Mouse (Mus musculus) midbrain, embryonic 10.5 days (tissue): Measurements from ENCODE around the gene Ccl12. TPM values are rescaled to one million over a fixed set of nuclear protein-coding genes. Genes with fewer than 3 reads are reported as not detected.

Experiments used
- polyA plus RNA-seq: library from polyadenylated mRNA; unstranded; fragments of >200 nt; fragmentation: Nextera tagmentation; extraction: Ambion mirVana; gene quantifications from 2 replicates; pipeline ENCODE4 v1.2.1, GENCODE M21; 2016

Ccl12 gene
- polyA plus RNA-seq, 1 experiment from 2014 or later: not detected

Other genes with a start within 250 kb of the Ccl12 start
- gene 5530401A14Rik, start 241.2 kb upstream of the Ccl12 start, polyA plus RNA-seq: 0.16 TPM in 1 of 2 replicates, not detected in the other
- 1.7 and 2.0 TPM in 2 replicates for gene Asic2, start 133.4 kb upstream of the Ccl12 start, polyA plus RNA-seq
- 0.58 and 0.94 TPM in 2 replicates for gene Ccl2, start 66.3 kb upstream of the Ccl12 start, polyA plus RNA-seq
- gene Gm17268, start 63.3 kb upstream of the Ccl12 start, polyA plus RNA-seq: not detected in 2 replicates
- gene Ccl7, start 56.1 kb upstream of the Ccl12 start, polyA plus RNA-seq: 0.15 and 0.29 TPM in 2 replicates
- not detected in 2 replicates for gene Ccl11, start 44.0 kb upstream of the Ccl12 start, polyA plus RNA-seq
- gene Ccl8, start 13.3 kb downstream of the Ccl12 start, polyA plus RNA-seq: not detected in 2 replicates
- not detected in 2 replicates for gene Ccl1, start 203.8 kb downstream of the Ccl12 start, polyA plus RNA-seq